Mouse (Mus musculus): ENCODE data around the gene Gm9803.

DNA sequence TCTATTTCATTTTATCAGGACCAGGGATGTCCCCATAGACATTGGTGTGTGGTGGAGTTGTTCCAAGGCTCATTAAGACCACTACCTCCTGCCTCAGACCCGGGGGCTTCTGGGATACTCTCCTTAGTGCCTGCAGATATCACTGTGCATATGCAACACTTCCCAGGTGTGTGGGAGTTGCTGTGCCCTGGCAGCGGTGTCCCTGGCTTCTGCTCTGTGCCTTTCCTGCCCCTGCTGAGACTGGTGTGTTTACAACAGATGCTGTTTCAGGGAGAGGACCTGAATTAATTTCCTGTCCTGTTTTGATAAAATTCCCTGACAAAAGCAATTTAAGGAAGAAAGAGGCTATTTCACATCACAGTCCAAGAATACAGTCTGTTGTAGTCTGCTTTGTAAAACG, 27.0 kb downstream of the Gm9803 start:
- no peak for TF ChIP-seq CTCF (IDR thresholded peaks at IDR 0.05; ENCODE audit: low read depth, low read length)
- TF ChIP-seq POLR2A (IDR thresholded peaks at IDR 0.05; ENCODE audit: borderline replicate concordance, low read depth, low read length): no peak

Measured in bone marrow macrophage, adult 2 months (primary cell).